Mouse (Mus musculus) spleen, adult 2 months (tissue): Measurements from ENCODE around the gene Sh3bp1.

Experiments used
- CTCF ChIP-seq: fragments of 200-500 bp; IDR thresholded peaks from 2 replicates; pipeline ENCODE4 v1.5.1; 2011; ENCODE audit warnings: mild to moderate bottlenecking, inconsistent platforms; ENCODE audit not compliant: insufficient read depth, insufficient read length, insufficient replicate concordance; ENCODE audit errors: extremely low read depth
- POLR2A ChIP-seq: fragments of 200-500 bp; IDR thresholded peaks from 2 replicates; pipeline ENCODE4 v1.6.1; 2011; ENCODE audit warnings: low read depth, low read length, inconsistent platforms

- TF ChIP-seq CTCF (no peak), POLR2A (no peak)
These were observed 30.7 kb upstream of the Sh3bp1 start for GRCm38 (mm10) chr15:78868826-78869233.
